Mouse (Mus musculus) kidney, adult 2 months (tissue): Measurements from ENCODE around the gene Galnt14. TPM values are rescaled to one million over a fixed set of nuclear protein-coding genes. Genes with fewer than 3 reads are reported as not detected.

ENCODE experiments used
- DNase-seq: peaks from one replicate; pipeline ENCODE4 v3.0.0; 2021
- H3K27ac ChIP-seq: fragments of 200-500 bp; 2 replicates; pipeline ENCODE4 v1.5.1; 2012; ENCODE audit warnings: low read depth, low read length, control low read depth, inconsistent platforms; ENCODE audit not compliant: insufficient read depth
- H3K27me3 ChIP-seq: fragments of 200-500 bp; replicated peaks from 2 replicates; pipeline ENCODE4 v1.6.1; 2012; ENCODE audit warnings: mild to moderate bottlenecking, moderate library complexity, low read length, inconsistent platforms; ENCODE audit not compliant: control insufficient read depth, insufficient read depth
- H3K36me3 ChIP-seq: fragments of 200-500 bp; 2 replicates; pipeline ENCODE4 v1.6.1; 2012; ENCODE audit warnings: mild to moderate bottlenecking, moderate library complexity, low read length, inconsistent platforms; ENCODE audit not compliant: control insufficient read depth, insufficient read depth
- H3K4me1 ChIP-seq: fragments of 200-500 bp; 2 replicates; pipeline ENCODE4 v1.6.1; 2011; ENCODE audit warnings: low read length; ENCODE audit not compliant: control insufficient read depth, insufficient read depth
- H3K4me3 ChIP-seq: fragments of 200-500 bp; 2 replicates; pipeline ENCODE4 v1.5.1; 2011; ENCODE audit warnings: mild to moderate bottlenecking, low read depth, low read length, control low read depth; ENCODE audit not compliant: insufficient read depth
- CTCF ChIP-seq: fragments of 200-500 bp; conservative IDR thresholded peaks from 2 replicates; pipeline ENCODE4 v1.5.1; 2011; ENCODE audit warnings: low read depth, mild to moderate bottlenecking, control low read depth, low read length, moderate library complexity, mixed read lengths; ENCODE audit not compliant: insufficient read depth, insufficient read length
- POLR2A ChIP-seq: fragments of 200-500 bp; IDR thresholded peaks from one replicate; pipeline ENCODE4 v1.6.1; 2011; ENCODE audit warnings: low read depth, low read length, control low read depth
- WGBS: fragments of 180-500 bp; shearing (Covaris S2); methylation state at CpG from one replicate; pipeline ENCODE4 v1.1.7; 2018; 5-methylcytosine and 5-hydroxymethylcytosine counted together
- polyA plus RNA-seq: library from polyadenylated mRNA; depleted of rRNA; stranded (reverse); fragments of >200 nt; gene quantifications from 2 replicates; pipeline ENCODE4 v1.2.3, GENCODE M21; 2012

Galnt14 gene
- polyA plus RNA-seq, 1 experiment, result 43.7 TPM

DNA sequence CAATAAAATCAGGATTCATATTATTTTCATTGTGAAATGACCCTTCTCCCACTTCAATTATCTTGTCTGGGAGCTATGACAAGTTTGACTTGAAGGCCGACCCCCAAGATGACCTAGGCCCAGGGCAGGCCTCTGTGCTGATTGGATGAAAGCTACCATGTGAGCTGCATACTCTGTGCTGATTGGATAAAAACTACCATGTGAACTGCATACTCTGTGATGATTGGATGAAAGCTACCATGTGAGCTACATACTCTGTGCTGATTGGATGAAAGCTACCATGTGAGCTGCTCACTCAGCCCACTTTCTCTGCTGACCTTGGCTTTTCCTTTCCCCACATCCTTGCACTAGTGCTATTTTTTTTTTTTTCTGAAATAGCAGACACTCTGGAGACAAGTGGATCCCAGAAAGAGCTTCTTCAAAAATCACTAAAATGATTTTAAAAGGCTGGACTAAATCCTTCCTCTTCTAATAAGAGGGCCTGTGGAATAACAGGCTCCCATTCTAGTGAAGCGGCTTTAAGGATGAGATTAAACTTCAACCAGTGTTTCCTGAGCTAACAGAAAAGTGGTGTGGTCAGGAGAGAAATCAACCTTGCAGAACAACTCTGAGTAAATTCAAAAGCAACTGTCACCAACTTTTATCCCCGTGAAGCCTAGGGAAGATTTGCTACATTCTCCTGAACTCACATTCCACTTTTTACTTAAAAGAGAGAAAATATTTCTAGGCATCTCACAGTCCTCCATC lies 15.9 kb downstream of the Galnt14 start:
- H3K27ac ChIP-seq, result peak overlapping the region; percentile 80
- H3K36me3 ChIP-seq, result no peaks in the 10 kb centered on the region
- 60% methylated on average over 3 of the region's 3 CpGs for WGBS
- H3K4me1 ChIP-seq, result peaks cover 12% of the 10 kb centered on the region
- H3K27me3 ChIP-seq, result no peaks in the 10 kb centered on the region
- DNase-seq, result peak; percentile 70
- H3K4me3 ChIP-seq, result no peak overlapping the region
- TF ChIP-seq POLR2A (no peak), CTCF (no peak)

DNA sequence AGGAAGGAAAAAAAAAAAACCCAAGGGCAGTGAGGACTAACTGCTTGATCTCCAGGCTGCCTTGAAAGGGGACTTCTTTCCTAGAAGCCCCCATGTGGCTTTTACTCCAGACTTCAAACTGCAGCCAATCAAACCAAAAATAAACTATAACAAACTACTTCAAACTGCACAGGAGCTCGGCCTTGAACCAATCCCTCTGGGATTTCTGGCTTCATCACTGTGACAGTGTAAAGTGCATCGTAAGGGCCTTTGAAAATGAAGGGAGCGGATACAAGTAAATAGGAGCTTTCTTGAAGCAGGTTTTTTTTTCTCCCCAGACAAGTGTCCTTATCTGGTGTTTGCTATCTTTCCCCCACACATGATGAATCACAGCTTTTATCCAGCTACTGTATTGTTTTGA lies 22.0 kb downstream of the Galnt14 start:
- Histone ChIP-seq H3K36me3 (no peaks in the 10 kb centered on the region), H3K4me1 (no peaks in the 10 kb centered on the region; the same call in 1 of the 2 replicates), H3K27ac (no peak overlapping the region), H3K27me3 (no peaks in the 10 kb centered on the region), H3K4me3 (no peak overlapping the region)
- no peak for TF ChIP-seq CTCF
- TF ChIP-seq POLR2A, result no peak
- 79% methylated on average over 3 of the region's 3 CpGs for WGBS
- DNase-seq, result no peak

DNA sequence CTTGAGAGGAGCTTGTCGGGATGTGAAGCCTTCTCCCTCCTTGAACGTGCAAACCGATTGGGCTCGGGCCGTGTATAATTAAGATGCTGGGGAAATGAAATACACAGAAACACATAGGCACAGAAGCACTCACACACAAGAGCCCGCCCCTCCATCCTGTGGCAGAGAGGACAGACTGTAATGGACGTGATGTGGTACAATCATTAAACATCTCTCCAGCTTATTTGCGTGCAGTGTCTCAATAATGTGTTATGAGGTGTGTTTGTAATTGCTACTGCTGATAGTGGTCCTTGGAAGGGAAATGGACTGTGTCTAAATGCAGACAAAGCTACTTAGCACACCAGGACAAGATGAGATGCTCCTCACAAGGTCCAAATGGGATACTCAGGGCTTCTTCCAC lies 24.0 kb downstream of the Galnt14 start:
- Histone ChIP-seq H3K36me3 (no peaks in the 10 kb centered on the region), H3K4me3 (no peak overlapping the region), H3K4me1 (no peaks in the 10 kb centered on the region; the same call in 1 of the 2 replicates), H3K27me3 (no peaks in the 10 kb centered on the region), H3K27ac (no peak overlapping the region)
- no peak for DNase-seq
- WGBS, result 75% methylated on average over 8 of the region's 8 CpGs
- TF ChIP-seq CTCF (no peak), POLR2A (no peak)

GRCm38 (mm10) chr17:73684746-73685145 lies 25.5 kb downstream of the Galnt14 start:
- Histone ChIP-seq H3K27me3 (no peaks in the 10 kb centered on the region), H3K4me1 (no peaks in the 10 kb centered on the region; the same call in 1 of the 2 replicates), H3K4me3 (no peak overlapping the region), H3K36me3 (no peaks in the 10 kb centered on the region), H3K27ac (no peak overlapping the region)
- DNase-seq, result no peak
- WGBS, result 79% methylated on average over 5 of the region's 5 CpGs
- TF ChIP-seq CTCF (no peak), POLR2A (no peak)

- H3K4me1 ChIP-seq, result peaks cover 4% of the 10 kb centered on the region; the same call in 1 of the 2 replicates
- H3K4me3 ChIP-seq, result no peak overlapping the region
- TF ChIP-seq CTCF (no peak), POLR2A (no peak)
- peak; percentile 59 for DNase-seq
- H3K36me3 ChIP-seq, result no peaks in the 10 kb centered on the region
- no peak overlapping the region for H3K27ac ChIP-seq
- H3K27me3 ChIP-seq, result no peaks in the 10 kb centered on the region
- 41% methylated on average over 5 of the region's 5 CpGs for WGBS
These were observed 38.3 kb downstream of the Galnt14 start for GRCm38 (mm10) chr17:73671921-73672320.

GRCm38 (mm10) chr17:73670048-73670447 lies 40.2 kb downstream of the Galnt14 start:
- Histone ChIP-seq H3K36me3 (no peaks in the 10 kb centered on the region), H3K27me3 (no peaks in the 10 kb centered on the region), H3K27ac (no peak overlapping the region), H3K4me3 (no peak overlapping the region), H3K4me1 (peaks cover 4% of the 10 kb centered on the region; the same call in 1 of the 2 replicates)
- WGBS, result 52% methylated on average over 2 of the region's 2 CpGs
- no peak for DNase-seq
- TF ChIP-seq CTCF, result no peak
- no peak for TF ChIP-seq POLR2A

- Histone ChIP-seq H3K27ac (no peak overlapping the region), H3K4me3 (no peak overlapping the region), H3K27me3 (no peaks in the 10 kb centered on the region), H3K36me3 (no peaks in the 10 kb centered on the region), H3K4me1 (peaks cover 4% of the 10 kb centered on the region; the same call in 1 of the 2 replicates)
- TF ChIP-seq CTCF (no peak), POLR2A (no peak)
- WGBS, result 68% methylated on average over 1 of the region's 1 CpGs
- no peak for DNase-seq
These were observed 41.3 kb downstream of the Galnt14 start for GRCm38 (mm10) chr17:73668996-73669395.
